Mouse (Mus musculus) bone marrow macrophage, adult 2 months (primary cell): ENCODE data around the gene Sdr42e1.

Experiments
- CTCF ChIP-seq: IDR thresholded peaks from 2 replicates; pipeline ENCODE4 v1.5.1; 2012; ENCODE audit warnings: low read depth, mild to moderate bottlenecking, low read length, moderate library complexity
- POLR2A ChIP-seq: IDR thresholded peaks from 2 replicates; pipeline ENCODE4 v1.6.1; 2012; ENCODE audit warnings: mild to moderate bottlenecking, low read depth, low read length, borderline replicate concordance

DNA sequence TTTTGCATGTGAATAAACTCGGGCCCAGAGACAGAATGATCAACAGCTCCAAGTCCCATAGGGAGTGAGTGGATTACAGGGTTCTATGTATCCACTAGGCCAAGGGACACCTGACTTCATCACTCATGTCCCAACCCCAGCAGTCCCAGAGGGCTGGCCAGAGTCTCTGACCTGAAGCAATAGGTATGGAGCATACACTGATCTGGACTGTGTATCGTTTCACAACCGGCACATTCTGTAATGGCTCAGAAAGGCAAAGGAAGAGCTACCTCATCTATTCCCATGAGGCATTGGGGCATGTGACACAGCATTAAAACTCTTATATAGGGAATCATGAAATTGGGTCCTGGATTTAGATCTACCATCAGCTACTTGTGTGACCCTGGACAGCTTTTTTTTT, 931 bp downstream of the Sdr42e1 start:
- TF ChIP-seq CTCF, result no peak
- no peak for TF ChIP-seq POLR2A
